Mouse (Mus musculus): ENCODE data around the gene Ccdc85a. TPM values are rescaled to one million over a fixed set of nuclear protein-coding genes. Genes with fewer than 3 reads are reported as not detected.
A peak's percentile ranks its signal among the peaks of the same experiment; 100 is the strongest.

The Ccdc85a gene
- polyA plus RNA-seq (2015; fragmentation: Nextera tagmentation; extraction: Ambion mirVana) = 1.7 and 1.9 TPM in 2 replicates

GRCm38 (mm10) chr11:28583911-28584434, at the start of gene Ccdc85a:
Gene Ccdc85a, minus strand, starts transcription at chr11:28584324.
- TF ChIP-seq CTCF (IDR thresholded peaks at IDR 0.05; ENCODE audit: low read depth) = peak; percentile 84
- peak within 1 kb of the TSS; percentile 48 for H3K4me3 ChIP-seq (replicated peaks; ENCODE audit: low read depth, low read length)
- H3K27me3 ChIP-seq (ENCODE audit: insufficient read depth, low read length) = peaks cover 12% of the 10 kb centered on the region
- no peaks in the 10 kb centered on the region for H3K36me3 ChIP-seq (ENCODE audit: insufficient read depth, low read length)
- under 1% methylated on average over 25 of the region's 25 CpGs for WGBS
- no peaks in the 10 kb centered on the region for H3K9me3 ChIP-seq (replicated peaks; ENCODE audit: low read length)
- no peak within 1 kb of the TSS for H3K27ac ChIP-seq
- H3K4me2 ChIP-seq (ENCODE audit: low read length) = peak within 1 kb of the TSS; percentile 92
- DNase-seq (ENCODE audit: low spot score) (peak; percentile 90), ATAC-seq (replicated peaks; ENCODE audit: low FRiP score, low read depth) (peak; percentile 91)
- no peaks in the 10 kb centered on the region; the same call in 1 of the 2 replicates for H3K4me1 ChIP-seq (replicated peaks; ENCODE audit: insufficient read depth, low read length)
- H3K9ac ChIP-seq (ENCODE audit: low read depth, low read length) = peak within 1 kb of the TSS; percentile 10; the same call in 1 of the 2 replicates

- ATAC-seq (replicated peaks; ENCODE audit: low FRiP score, low read depth) = no peak
- Histone ChIP-seq H3K9me3 (replicated peaks; ENCODE audit: low read length) (no peaks in the 10 kb centered on the region), H3K27me3 (ENCODE audit: insufficient read depth, low read length) (no peaks in the 10 kb centered on the region), H3K36me3 (ENCODE audit: insufficient read depth, low read length) (no peaks in the 10 kb centered on the region), H3K4me2 (ENCODE audit: low read length) (no peak overlapping the region), H3K27ac (no peak overlapping the region), H3K9ac (ENCODE audit: low read depth, low read length) (no peak overlapping the region), H3K4me1 (replicated peaks; ENCODE audit: insufficient read depth, low read length) (no peaks in the 10 kb centered on the region), H3K4me3 (replicated peaks; ENCODE audit: low read depth, low read length) (no peak overlapping the region)
- peak; percentile 53 for DNase-seq (ENCODE audit: low spot score)
- 27% methylated on average over 1 of the region's 1 CpGs for WGBS
- no peak for TF ChIP-seq CTCF (IDR thresholded peaks at IDR 0.05; ENCODE audit: low read depth)
Measured at GRCm38 (mm10) chr11:28633571-28634125, 49.5 kb upstream of the Ccdc85a start.

GRCm38 (mm10) chr11:28633093-28633492, 49.0 kb upstream of the Ccdc85a start:
- no peak for TF ChIP-seq CTCF (IDR thresholded peaks at IDR 0.05; ENCODE audit: low read depth)
- no peak overlapping the region for H3K27ac ChIP-seq
- DNase-seq (ENCODE audit: low spot score) (no peak), ATAC-seq (replicated peaks; ENCODE audit: low FRiP score, low read depth) (no peak)
- WGBS = 94% methylated on average over 1 of the region's 1 CpGs
- H3K9me3 ChIP-seq (replicated peaks; ENCODE audit: low read length) = no peaks in the 10 kb centered on the region
- no peaks in the 10 kb centered on the region for H3K27me3 ChIP-seq (ENCODE audit: insufficient read depth, low read length)
- H3K4me1 ChIP-seq (replicated peaks; ENCODE audit: insufficient read depth, low read length) = no peaks in the 10 kb centered on the region
- H3K4me2 ChIP-seq (ENCODE audit: low read length) = no peak overlapping the region
- H3K36me3 ChIP-seq (ENCODE audit: insufficient read depth, low read length) = no peaks in the 10 kb centered on the region
- no peak overlapping the region for H3K4me3 ChIP-seq (replicated peaks; ENCODE audit: low read depth, low read length)
- H3K9ac ChIP-seq (ENCODE audit: low read depth, low read length) = no peak overlapping the region

- Histone ChIP-seq H3K4me3 (replicated peaks; ENCODE audit: low read depth, low read length) (no peak overlapping the region), H3K4me1 (replicated peaks; ENCODE audit: insufficient read depth, low read length) (no peaks in the 10 kb centered on the region), H3K36me3 (ENCODE audit: insufficient read depth, low read length) (no peaks in the 10 kb centered on the region), H3K27me3 (ENCODE audit: insufficient read depth, low read length) (no peaks in the 10 kb centered on the region), H3K9me3 (replicated peaks; ENCODE audit: low read length) (no peaks in the 10 kb centered on the region), H3K9ac (ENCODE audit: low read depth, low read length) (no peak overlapping the region), H3K4me2 (ENCODE audit: low read length) (no peak overlapping the region), H3K27ac (no peak overlapping the region)
- 60% methylated on average over 2 of the region's 2 CpGs for WGBS
- DNase-seq (ENCODE audit: low spot score) (no peak), ATAC-seq (replicated peaks; ENCODE audit: low FRiP score, low read depth) (no peak)
- TF ChIP-seq CTCF (IDR thresholded peaks at IDR 0.05; ENCODE audit: low read depth) = no peak
Measured at GRCm38 (mm10) chr11:28630771-28631170, 46.6 kb upstream of the Ccdc85a start.

GRCm38 (mm10) chr11:28610781-28611491, 26.8 kb upstream of the Ccdc85a start:
- Histone ChIP-seq H3K4me3 (replicated peaks; ENCODE audit: low read depth, low read length) (no peak overlapping the region), H3K4me1 (replicated peaks; ENCODE audit: insufficient read depth, low read length) (no peaks in the 10 kb centered on the region), H3K36me3 (ENCODE audit: insufficient read depth, low read length) (no peaks in the 10 kb centered on the region), H3K4me2 (ENCODE audit: low read length) (no peak overlapping the region), H3K9ac (ENCODE audit: low read depth, low read length) (no peak overlapping the region), H3K27me3 (ENCODE audit: insufficient read depth, low read length) (no peaks in the 10 kb centered on the region), H3K9me3 (replicated peaks; ENCODE audit: low read length) (no peaks in the 10 kb centered on the region), H3K27ac (no peak overlapping the region)
- ATAC-seq (replicated peaks; ENCODE audit: low FRiP score, low read depth) = no peak
- peak; percentile 81 for TF ChIP-seq CTCF (IDR thresholded peaks at IDR 0.05; ENCODE audit: low read depth)
- DNase-seq (ENCODE audit: low spot score) = peak; percentile 85

- peak overlapping the region; percentile 92 for H3K4me2 ChIP-seq (ENCODE audit: low read length)
- H3K4me3 ChIP-seq (replicated peaks; ENCODE audit: low read depth, low read length) = peak overlapping the region; percentile 48
- H3K36me3 ChIP-seq (ENCODE audit: insufficient read depth, low read length) = no peaks in the 10 kb centered on the region
- H3K9me3 ChIP-seq (replicated peaks; ENCODE audit: low read length) = no peaks in the 10 kb centered on the region
- under 1% methylated on average over 59 of the region's 63 CpGs for WGBS
- peak; percentile 67; the same call in 1 of the 2 replicates for ATAC-seq (replicated peaks; ENCODE audit: low FRiP score, low read depth)
- H3K9ac ChIP-seq (ENCODE audit: low read depth, low read length) = peak overlapping the region; percentile 10; the same call in 1 of the 2 replicates
- H3K27me3 ChIP-seq (ENCODE audit: insufficient read depth, low read length) = peaks cover 12% of the 10 kb centered on the region
- no peak for TF ChIP-seq CTCF (IDR thresholded peaks at IDR 0.05; ENCODE audit: low read depth)
- H3K4me1 ChIP-seq (replicated peaks; ENCODE audit: insufficient read depth, low read length) = no peaks in the 10 kb centered on the region; the same call in 1 of the 2 replicates
- no peak overlapping the region for H3K27ac ChIP-seq
- peak; percentile 3 for DNase-seq (ENCODE audit: low spot score)
Measured at GRCm38 (mm10) chr11:28583138-28583910, 800 bp downstream of the Ccdc85a start.

Data from kidney, postnatal 0 days (tissue).